Mouse (Mus musculus): ENCODE data around the gene Slc38a3. TPM values are rescaled to one million over a fixed set of nuclear protein-coding genes. Genes with fewer than 3 reads are reported as not detected.

Gene Slc38a3
- polyA plus RNA-seq, 1 experiment from 2014 or later: 2.5 TPM

GRCm38 (mm10) chr9:107703337-107704122 lies 34.2 kb upstream of the Slc38a3 start:
- Histone ChIP-seq H3K4me1 (replicated peaks) (peaks cover 75% of the 10 kb centered on the region), H3K9ac (no peak overlapping the region), H3K36me3 (no peaks in the 10 kb centered on the region), H3K4me3 (no peak overlapping the region), H3K9me3 (replicated peaks) (no peaks in the 10 kb centered on the region), H3K27ac (no peak overlapping the region), H3K4me2 (no peak overlapping the region), H3K27me3 (peaks cover 34% of the 10 kb centered on the region)
- 58% methylated on average over 14 of the region's 14 CpGs for WGBS
- no peak for ATAC-seq (replicated peaks; ENCODE audit: insufficient number of reproducible peaks, insufficient read depth, low FRiP score, low read depth)

GRCm38 (mm10) chr9:107702606-107703185 lies 33.4 kb upstream of the Slc38a3 start:
- Histone ChIP-seq H3K9me3 (replicated peaks) (no peaks in the 10 kb centered on the region), H3K4me1 (replicated peaks) (peaks cover 75% of the 10 kb centered on the region), H3K4me2 (no peak overlapping the region), H3K4me3 (no peak overlapping the region), H3K27ac (peak overlapping the region; percentile 33), H3K9ac (0 out of 2 replicates have a peak overlapping the region, but pooled peaks have one; percentile 3), H3K36me3 (no peaks in the 10 kb centered on the region), H3K27me3 (peaks cover 27% of the 10 kb centered on the region)
- ATAC-seq (replicated peaks; ENCODE audit: insufficient number of reproducible peaks, insufficient read depth, low FRiP score, low read depth): no peak
- 72% methylated on average over 3 of the region's 3 CpGs for WGBS

- H3K9me3 ChIP-seq (replicated peaks): no peaks in the 10 kb centered on the region
- H3K27me3 ChIP-seq: peaks cover 16% of the 10 kb centered on the region
- peaks cover 75% of the 10 kb centered on the region for H3K4me1 ChIP-seq (replicated peaks)
- no peak overlapping the region for H3K4me3 ChIP-seq
- no peak for ATAC-seq (replicated peaks; ENCODE audit: insufficient number of reproducible peaks, insufficient read depth, low FRiP score, low read depth)
- H3K27ac ChIP-seq: peak overlapping the region; percentile 46; the same call in 1 of the 2 replicates
- H3K36me3 ChIP-seq: no peaks in the 10 kb centered on the region
- no peak overlapping the region for H3K4me2 ChIP-seq
- H3K9ac ChIP-seq: no peak overlapping the region
- 48% methylated on average over 12 of the region's 12 CpGs for WGBS
Measured at GRCm38 (mm10) chr9:107701594-107701993, 32.3 kb upstream of the Slc38a3 start.

- Histone ChIP-seq H3K4me3 (no peak overlapping the region), H3K27ac (peak overlapping the region; percentile 44), H3K36me3 (no peaks in the 10 kb centered on the region), H3K9ac (no peak overlapping the region), H3K27me3 (peaks cover 1% of the 10 kb centered on the region; the same call in 1 of the 2 replicates), H3K9me3 (replicated peaks) (no peaks in the 10 kb centered on the region), H3K4me2 (no peak overlapping the region), H3K4me1 (replicated peaks) (peaks cover 80% of the 10 kb centered on the region)
- peak; percentile 25; the same call in 1 of the 2 replicates for ATAC-seq (replicated peaks; ENCODE audit: insufficient number of reproducible peaks, insufficient read depth, low FRiP score, low read depth)
- 32% methylated on average over 6 of the region's 6 CpGs for WGBS
Measured at GRCm38 (mm10) chr9:107700114-107700571, 30.8 kb upstream of the Slc38a3 start.

- H3K27me3 ChIP-seq: no peaks in the 10 kb centered on the region
- no peaks in the 10 kb centered on the region for H3K36me3 ChIP-seq
- no peaks in the 10 kb centered on the region for H3K9me3 ChIP-seq (replicated peaks)
- H3K9ac ChIP-seq: no peak overlapping the region
- H3K27ac ChIP-seq: peak overlapping the region; percentile 44
- no peak for ATAC-seq (replicated peaks; ENCODE audit: insufficient number of reproducible peaks, insufficient read depth, low FRiP score, low read depth)
- 26% methylated on average over 9 of the region's 9 CpGs for WGBS
- peaks cover 87% of the 10 kb centered on the region for H3K4me1 ChIP-seq (replicated peaks)
- H3K4me2 ChIP-seq: no peak overlapping the region
- H3K4me3 ChIP-seq: no peak overlapping the region
Measured at GRCm38 (mm10) chr9:107699376-107699980, 30.1 kb upstream of the Slc38a3 start.

- Histone ChIP-seq H3K9me3 (replicated peaks) (no peaks in the 10 kb centered on the region), H3K27me3 (no peaks in the 10 kb centered on the region), H3K4me3 (no peak overlapping the region), H3K36me3 (no peaks in the 10 kb centered on the region), H3K27ac (0 out of 2 replicates have a peak overlapping the region, but pooled peaks have one; percentile 44), H3K9ac (no peak overlapping the region), H3K4me2 (no peak overlapping the region), H3K4me1 (replicated peaks) (peaks cover 81% of the 10 kb centered on the region)
- no peak for ATAC-seq (replicated peaks; ENCODE audit: insufficient number of reproducible peaks, insufficient read depth, low FRiP score, low read depth)
- 40% methylated on average over 14 of the region's 14 CpGs for WGBS
Measured at GRCm38 (mm10) chr9:107698611-107699190, 29.4 kb upstream of the Slc38a3 start.

- no peaks in the 10 kb centered on the region for H3K27me3 ChIP-seq
- no peak overlapping the region for H3K9ac ChIP-seq
- 49% methylated on average over 14 of the region's 14 CpGs for WGBS
- no peak overlapping the region for H3K27ac ChIP-seq
- H3K4me1 ChIP-seq (replicated peaks): peaks cover 83% of the 10 kb centered on the region
- no peak overlapping the region for H3K4me3 ChIP-seq
- ATAC-seq (replicated peaks; ENCODE audit: insufficient number of reproducible peaks, insufficient read depth, low FRiP score, low read depth): no peak
- no peaks in the 10 kb centered on the region for H3K9me3 ChIP-seq (replicated peaks)
- H3K4me2 ChIP-seq: no peak overlapping the region
- no peaks in the 10 kb centered on the region for H3K36me3 ChIP-seq
Measured at GRCm38 (mm10) chr9:107697811-107698521, 28.6 kb upstream of the Slc38a3 start.

- Histone ChIP-seq H3K27ac (peak overlapping the region; percentile 37; the same call in 1 of the 2 replicates), H3K4me3 (no peak overlapping the region), H3K4me1 (replicated peaks) (peaks cover 80% of the 10 kb centered on the region), H3K36me3 (no peaks in the 10 kb centered on the region), H3K9ac (no peak overlapping the region), H3K27me3 (no peaks in the 10 kb centered on the region), H3K4me2 (0 out of 2 replicates have a peak overlapping the region, but pooled peaks have one; percentile 7), H3K9me3 (replicated peaks) (no peaks in the 10 kb centered on the region)
- WGBS: 62% methylated on average over 9 of the region's 9 CpGs
- ATAC-seq (replicated peaks; ENCODE audit: insufficient number of reproducible peaks, insufficient read depth, low FRiP score, low read depth): no peak
Measured at GRCm38 (mm10) chr9:107696845-107697610, 27.7 kb upstream of the Slc38a3 start.

GRCm38 (mm10) chr9:107696106-107696479 lies 26.8 kb upstream of the Slc38a3 start:
- peak overlapping the region; percentile 41 for H3K27ac ChIP-seq
- H3K4me3 ChIP-seq: no peak overlapping the region
- H3K36me3 ChIP-seq: no peaks in the 10 kb centered on the region
- no peaks in the 10 kb centered on the region for H3K27me3 ChIP-seq
- H3K9ac ChIP-seq: no peak overlapping the region
- no peaks in the 10 kb centered on the region for H3K9me3 ChIP-seq (replicated peaks)
- H3K4me2 ChIP-seq: no peak overlapping the region
- peaks cover 72% of the 10 kb centered on the region for H3K4me1 ChIP-seq (replicated peaks)
- ATAC-seq (replicated peaks; ENCODE audit: insufficient number of reproducible peaks, insufficient read depth, low FRiP score, low read depth): no peak
- WGBS: 45% methylated on average over 6 of the region's 6 CpGs

GRCm38 (mm10) chr9:107695441-107696105 lies 26.2 kb upstream of the Slc38a3 start:
- H3K27ac ChIP-seq: peak overlapping the region; percentile 41
- no peak for ATAC-seq (replicated peaks; ENCODE audit: insufficient number of reproducible peaks, insufficient read depth, low FRiP score, low read depth)
- WGBS: 76% methylated on average over 12 of the region's 12 CpGs
- no peaks in the 10 kb centered on the region for H3K36me3 ChIP-seq
- H3K4me1 ChIP-seq (replicated peaks): peaks cover 70% of the 10 kb centered on the region
- no peaks in the 10 kb centered on the region for H3K9me3 ChIP-seq (replicated peaks)
- no peak overlapping the region for H3K4me3 ChIP-seq
- H3K27me3 ChIP-seq: no peaks in the 10 kb centered on the region
- no peak overlapping the region for H3K4me2 ChIP-seq
- no peak overlapping the region for H3K9ac ChIP-seq

Data from heart, embryonic 15.5 days (tissue).